Mouse (Mus musculus): ENCODE measurements around the gene Dnase2b.

- TF ChIP-seq CTCF (IDR thresholded peaks at IDR 0.05; ENCODE audit: low read depth) = no peak
- TF ChIP-seq EP300 (IDR thresholded peaks at IDR 0.05; ENCODE audit: low read depth) = no peak
Measured at GRCm38 (mm10) chr3:146620101-146620500, 4.7 kb upstream of the Dnase2b start.
